Mouse (Mus musculus): Measurements from ENCODE around the gene Rad9b.

- TF ChIP-seq CTCF (IDR thresholded peaks at IDR 0.05; ENCODE audit: borderline replicate concordance, insufficient read depth, low read depth, low read length) (no peak), POLR2A (IDR thresholded peaks at IDR 0.05; ENCODE audit: borderline replicate concordance, insufficient read depth, low read length) (no peak)
Measured at GRCm38 (mm10) chr5:122304541-122304940, 49.5 kb downstream of the Rad9b start.

All from cerebellum, adult 2 months (tissue).